Mouse (Mus musculus) heart, postnatal 0 days (tissue): ENCODE measurements at regions not wholly inside any gene's neighbourhood (a gene's known extent, or its start where the extent isn't known, plus 50 kb on each side); places are given as distances from the start of the nearest gene placed in this dataset.

ENCODE experiments used
- CTCF ChIP-seq: IDR thresholded peaks from 2 replicates; pipeline ENCODE4 v1.5.1; 2016; ENCODE audit warnings: antibody characterized with exemption, control low read depth, low read depth
- EP300 ChIP-seq: IDR thresholded peaks from 2 replicates; pipeline ENCODE4 v1.6.1; 2016; ENCODE audit warnings: antibody characterized with exemption, low read depth

DNA sequence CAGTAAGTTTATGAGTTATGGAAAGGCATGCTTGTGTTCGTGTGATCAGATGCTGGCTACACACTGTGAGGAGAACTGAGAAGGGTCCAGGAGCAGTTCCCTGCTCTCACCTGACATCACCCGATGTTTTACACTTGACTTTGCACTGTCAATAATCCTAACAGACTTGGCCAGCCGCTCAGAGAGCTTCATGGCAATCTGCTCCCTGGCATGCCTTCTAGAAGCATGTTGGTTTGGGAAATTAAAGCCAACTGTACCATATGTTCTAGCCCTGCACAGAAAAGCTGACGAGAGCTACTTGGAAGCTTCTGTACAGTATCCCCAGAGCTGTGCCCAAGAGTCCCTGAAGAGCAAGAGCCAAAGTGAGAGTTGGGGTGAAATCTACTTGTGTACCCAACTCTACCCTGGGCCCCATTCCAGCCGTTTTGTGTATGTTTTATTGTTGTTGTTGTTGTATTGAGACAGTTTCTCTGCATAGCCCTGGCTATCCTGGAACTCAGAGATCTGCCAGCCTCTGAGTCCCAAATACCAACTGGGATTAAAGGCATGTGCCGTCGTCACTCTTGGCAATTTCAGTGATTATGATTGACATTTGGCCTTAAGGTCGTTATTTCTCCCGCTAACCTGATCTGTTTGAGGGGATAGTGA lies 56.5 kb upstream of the Cnksr3 start:
- TF ChIP-seq CTCF (no peak), EP300 (no peak)
